Mouse (Mus musculus): ENCODE results near the gene Rnasel. TPM values are rescaled to one million over a fixed set of nuclear protein-coding genes. Genes with fewer than 3 reads are reported as not detected.

The Rnasel gene
- total and polyA plus RNA-seq, 2 experiments: 0.72 to 5.1 TPM

GRCm38 (mm10) chr1:153703445-153703991 lies 45.7 kb upstream of the Rnasel start:
- no peaks in the 10 kb centered on the region for H3K36me3 ChIP-seq (ENCODE audit: control insufficient read depth, insufficient read depth, low read length)

GRCm38 (mm10) chr1:153704174-153704573 lies 45.1 kb upstream of the Rnasel start:
- 75% methylated on average over 7 of the region's 7 CpGs for WGBS

More at GRCm38 (mm10) chr1:153703445-153703991, 45.7 kb upstream of the Rnasel start:
- Histone ChIP-seq H3K79me2 (ENCODE audit: control insufficient read depth, insufficient read depth, low read length) (no peaks in the 10 kb centered on the region), H3K4me3 (ENCODE audit: insufficient read depth, low read depth, low read length) (no peak overlapping the region), H3K9ac (ENCODE audit: low read depth, low read length) (no peak overlapping the region), H3K27me3 (ENCODE audit: control insufficient read depth, insufficient read depth, low read length) (no peaks in the 10 kb centered on the region), H3K4me1 (ENCODE audit: control insufficient read depth, insufficient read depth, low read length) (peaks cover 32% of the 10 kb centered on the region), H3K27ac (replicated peaks; ENCODE audit: insufficient read depth, low read depth, low read length) (no peak overlapping the region; the same call in 1 of the 2 replicates)
- WGBS: 65% methylated on average over 12 of the region's 12 CpGs
- no peak for TF ChIP-seq POLR2A (IDR thresholded peaks at IDR 0.05; ENCODE audit: extremely low read depth, insufficient read depth, low read length)
- no peak for TF ChIP-seq CTCF (IDR thresholded peaks at IDR 0.05; ENCODE audit: low read depth, low read length)
- DNase-seq (ENCODE audit: extremely low read depth, low read depth, low spot score): no peak

GRCm38 (mm10) chr1:153704996-153705395 lies 44.2 kb upstream of the Rnasel start:
- H3K27ac ChIP-seq (replicated peaks; ENCODE audit: insufficient read depth, low read depth, low read length): no peak overlapping the region
- 90% methylated on average over 3 of the region's 3 CpGs for WGBS
- H3K4me3 ChIP-seq (ENCODE audit: insufficient read depth, low read depth, low read length): no peak overlapping the region
- no peaks in the 10 kb centered on the region for H3K36me3 ChIP-seq (ENCODE audit: control insufficient read depth, insufficient read depth, low read length)
- H3K27me3 ChIP-seq (ENCODE audit: control insufficient read depth, insufficient read depth, low read length): no peaks in the 10 kb centered on the region
- DNase-seq (ENCODE audit: extremely low read depth, low read depth, low spot score): no peak
- H3K9ac ChIP-seq (ENCODE audit: low read depth, low read length): no peak overlapping the region
- TF ChIP-seq POLR2A (IDR thresholded peaks at IDR 0.05; ENCODE audit: extremely low read depth, insufficient read depth, low read length): no peak
- TF ChIP-seq CTCF (IDR thresholded peaks at IDR 0.05; ENCODE audit: low read depth, low read length): no peak
- no peaks in the 10 kb centered on the region for H3K79me2 ChIP-seq (ENCODE audit: control insufficient read depth, insufficient read depth, low read length)
- H3K4me1 ChIP-seq (ENCODE audit: control insufficient read depth, insufficient read depth, low read length): peaks cover 22% of the 10 kb centered on the region

More at GRCm38 (mm10) chr1:153704174-153704573, 45.1 kb upstream of the Rnasel start:
- Histone ChIP-seq H3K27ac (replicated peaks; ENCODE audit: insufficient read depth, low read depth, low read length) (no peak overlapping the region), H3K27me3 (ENCODE audit: control insufficient read depth, insufficient read depth, low read length) (no peaks in the 10 kb centered on the region), H3K4me3 (ENCODE audit: insufficient read depth, low read depth, low read length) (no peak overlapping the region), H3K36me3 (ENCODE audit: control insufficient read depth, insufficient read depth, low read length) (no peaks in the 10 kb centered on the region), H3K79me2 (ENCODE audit: control insufficient read depth, insufficient read depth, low read length) (no peaks in the 10 kb centered on the region), H3K4me1 (ENCODE audit: control insufficient read depth, insufficient read depth, low read length) (peaks cover 26% of the 10 kb centered on the region), H3K9ac (ENCODE audit: low read depth, low read length) (no peak overlapping the region)
- no peak for TF ChIP-seq POLR2A (IDR thresholded peaks at IDR 0.05; ENCODE audit: extremely low read depth, insufficient read depth, low read length)
- TF ChIP-seq CTCF (IDR thresholded peaks at IDR 0.05; ENCODE audit: low read depth, low read length): no peak
- no peak for DNase-seq (ENCODE audit: extremely low read depth, low read depth, low spot score)

- H3K79me2 ChIP-seq (ENCODE audit: control insufficient read depth, insufficient read depth, low read length): no peaks in the 10 kb centered on the region
- WGBS: 92% methylated on average over 5 of the region's 5 CpGs
Observed at GRCm38 (mm10) chr1:153708626-153709025, 40.6 kb upstream of the Rnasel start.

DNA sequence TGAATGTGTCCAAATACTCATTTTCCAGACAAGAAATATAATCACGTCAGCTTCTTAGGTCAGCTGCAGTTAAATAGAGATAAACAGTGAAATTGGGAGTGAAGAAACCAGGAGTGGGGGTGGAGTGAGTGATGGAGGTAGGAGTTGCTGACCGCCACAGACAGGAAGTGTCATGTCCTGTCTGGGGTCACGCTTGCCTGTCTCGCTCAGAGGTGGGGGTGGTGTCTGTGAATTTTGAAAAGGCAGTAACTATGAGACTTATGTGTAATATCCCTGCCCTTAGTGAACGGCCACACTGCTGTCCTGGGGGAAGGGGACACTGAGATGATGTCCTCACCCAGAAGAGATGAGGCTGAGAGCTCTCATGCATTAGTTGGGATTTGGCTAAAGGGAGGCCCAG lies 39.8 kb upstream of the Rnasel start:
- no peak for DNase-seq (ENCODE audit: extremely low read depth, low read depth, low spot score)
- 79% methylated on average over 5 of the region's 5 CpGs for WGBS
- Histone ChIP-seq H3K27ac (replicated peaks; ENCODE audit: insufficient read depth, low read depth, low read length) (no peak overlapping the region), H3K4me3 (ENCODE audit: insufficient read depth, low read depth, low read length) (no peak overlapping the region), H3K27me3 (ENCODE audit: control insufficient read depth, insufficient read depth, low read length) (no peaks in the 10 kb centered on the region), H3K36me3 (ENCODE audit: control insufficient read depth, insufficient read depth, low read length) (no peaks in the 10 kb centered on the region), H3K79me2 (ENCODE audit: control insufficient read depth, insufficient read depth, low read length) (no peaks in the 10 kb centered on the region), H3K9ac (ENCODE audit: low read depth, low read length) (no peak overlapping the region), H3K4me1 (ENCODE audit: control insufficient read depth, insufficient read depth, low read length) (no peaks in the 10 kb centered on the region)
- TF ChIP-seq POLR2A (IDR thresholded peaks at IDR 0.05; ENCODE audit: extremely low read depth, insufficient read depth, low read length) (no peak), CTCF (IDR thresholded peaks at IDR 0.05; ENCODE audit: low read depth, low read length) (no peak)

More at GRCm38 (mm10) chr1:153708626-153709025, 40.6 kb upstream of the Rnasel start:
- TF ChIP-seq CTCF (IDR thresholded peaks at IDR 0.05; ENCODE audit: low read depth, low read length) (no peak), POLR2A (IDR thresholded peaks at IDR 0.05; ENCODE audit: extremely low read depth, insufficient read depth, low read length) (no peak)
- no peak for DNase-seq (ENCODE audit: extremely low read depth, low read depth, low spot score)
- no peak overlapping the region for H3K27ac ChIP-seq (replicated peaks; ENCODE audit: insufficient read depth, low read depth, low read length)
- H3K4me3 ChIP-seq (ENCODE audit: insufficient read depth, low read depth, low read length): no peak overlapping the region
- H3K27me3 ChIP-seq (ENCODE audit: control insufficient read depth, insufficient read depth, low read length): no peaks in the 10 kb centered on the region
- no peaks in the 10 kb centered on the region for H3K36me3 ChIP-seq (ENCODE audit: control insufficient read depth, insufficient read depth, low read length)
- no peak overlapping the region for H3K9ac ChIP-seq (ENCODE audit: low read depth, low read length)
- no peaks in the 10 kb centered on the region for H3K4me1 ChIP-seq (ENCODE audit: control insufficient read depth, insufficient read depth, low read length)

DNA sequence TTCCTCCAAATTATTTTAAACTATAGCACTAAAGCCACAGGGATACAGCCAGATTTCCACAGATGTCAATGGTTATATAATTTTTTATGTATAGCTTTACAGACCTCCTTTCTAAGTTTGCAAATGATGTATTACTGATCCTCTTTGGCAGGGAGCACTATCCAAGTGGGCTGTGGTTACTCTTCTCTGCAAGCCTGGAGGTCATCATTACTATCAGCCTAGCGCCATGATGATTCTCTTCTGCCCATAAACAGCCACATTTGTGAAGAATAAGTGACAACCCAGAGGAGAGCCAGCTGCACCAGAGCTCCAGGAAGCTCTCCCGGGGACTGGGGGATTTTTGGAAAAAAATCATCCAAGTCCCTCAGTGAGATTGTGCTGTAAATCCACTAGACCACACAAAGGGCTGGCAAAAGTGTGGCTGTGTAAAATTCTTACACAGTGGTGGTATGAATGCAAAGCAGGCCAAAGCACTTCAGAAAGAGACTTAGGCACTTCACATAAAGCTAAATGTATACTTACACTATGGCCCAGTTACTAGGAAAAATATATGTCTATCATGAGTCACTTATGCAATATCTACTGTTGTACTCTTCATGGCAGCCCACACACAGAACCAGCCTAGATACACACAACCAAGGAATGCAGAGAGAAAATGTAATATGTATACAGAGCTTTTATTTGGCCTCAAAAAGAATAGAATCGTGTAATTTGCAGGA lies 37.5 kb upstream of the Rnasel start:
- H3K4me1 ChIP-seq (ENCODE audit: control insufficient read depth, insufficient read depth, low read length): no peaks in the 10 kb centered on the region
- no peak for TF ChIP-seq POLR2A (IDR thresholded peaks at IDR 0.05; ENCODE audit: extremely low read depth, insufficient read depth, low read length)
- TF ChIP-seq CTCF (IDR thresholded peaks at IDR 0.05; ENCODE audit: low read depth, low read length): no peak
- H3K4me3 ChIP-seq (ENCODE audit: insufficient read depth, low read depth, low read length): no peak overlapping the region
- no peaks in the 10 kb centered on the region for H3K79me2 ChIP-seq (ENCODE audit: control insufficient read depth, insufficient read depth, low read length)
- no peak for DNase-seq (ENCODE audit: extremely low read depth, low read depth, low spot score)
- H3K27ac ChIP-seq (replicated peaks; ENCODE audit: insufficient read depth, low read depth, low read length): no peak overlapping the region
- H3K27me3 ChIP-seq (ENCODE audit: control insufficient read depth, insufficient read depth, low read length): no peaks in the 10 kb centered on the region
- H3K36me3 ChIP-seq (ENCODE audit: control insufficient read depth, insufficient read depth, low read length): no peaks in the 10 kb centered on the region
- H3K9ac ChIP-seq (ENCODE audit: low read depth, low read length): no peak overlapping the region
- 81% methylated on average over 3 of the region's 3 CpGs for WGBS
